Mouse (Mus musculus) small intestine, adult 2 months (tissue): ENCODE results near the gene Aspdh.

Experiments
- CTCF ChIP-seq: fragments of 200-500 bp; IDR thresholded peaks from 2 replicates; pipeline ENCODE4 v1.5.1; 2012; ENCODE audit warnings: low read depth, mild to moderate bottlenecking, control low read depth, inconsistent platforms, low read length, moderate library complexity, mixed read lengths; ENCODE audit not compliant: insufficient replicate concordance, insufficient read length; ENCODE audit errors: extremely low read depth
- POLR2A ChIP-seq: fragments of 200-500 bp; IDR thresholded peaks from 2 replicates; pipeline ENCODE4 v1.6.1; 2012; ENCODE audit warnings: low read depth, mild to moderate bottlenecking, control low read depth, inconsistent platforms, low read length, moderate library complexity

GRCm38 (mm10) chr7:44432550-44432949, 32.6 kb upstream of the Aspdh start:
- TF ChIP-seq CTCF, result no peak
- TF ChIP-seq POLR2A, result no peak
